Mouse (Mus musculus): ENCODE measurements at regions not wholly inside any gene's neighbourhood (a gene's known extent, or its start where the extent isn't known, plus 50 kb on each side); places are given as distances from the start of the nearest gene placed in this dataset.

- Histone ChIP-seq H3K9me3 (ENCODE audit: control insufficient read depth, low read length) (no peaks in the 10 kb centered on the region), H3K27ac (replicated peaks; ENCODE audit: low read depth, low read length) (no peak overlapping the region), H3K4me3 (replicated peaks; ENCODE audit: low read length) (no peak overlapping the region), H3K4me1 (ENCODE audit: control insufficient read depth, insufficient read depth, low read length) (peaks cover 15% of the 10 kb centered on the region), H3K27me3 (ENCODE audit: control insufficient read depth, insufficient read depth, low read length) (no peaks in the 10 kb centered on the region), H3K9ac (ENCODE audit: low read depth, low read length, severe bottlenecking) (no peak overlapping the region), H3K4me2 (replicated peaks; ENCODE audit: low read depth, low read length, severe bottlenecking) (no peak overlapping the region), H3K36me3 (ENCODE audit: control insufficient read depth, insufficient read depth, low read length) (no peaks in the 10 kb centered on the region)
- ATAC-seq (ENCODE audit: low FRiP score, low read depth) (no peak), DNase-seq (ENCODE audit: low spot score) (no peak)
- no peak for TF ChIP-seq POLR2A (IDR thresholded peaks at IDR 0.05; ENCODE audit: borderline replicate concordance, extremely low read depth, insufficient read depth, insufficient read length)
- WGBS = 70% methylated on average over 5 of the region's 5 CpGs
These were observed 162.7 kb upstream of the Zfp637 start for GRCm38 (mm10) chr6:117678276-117678675.

DNA sequence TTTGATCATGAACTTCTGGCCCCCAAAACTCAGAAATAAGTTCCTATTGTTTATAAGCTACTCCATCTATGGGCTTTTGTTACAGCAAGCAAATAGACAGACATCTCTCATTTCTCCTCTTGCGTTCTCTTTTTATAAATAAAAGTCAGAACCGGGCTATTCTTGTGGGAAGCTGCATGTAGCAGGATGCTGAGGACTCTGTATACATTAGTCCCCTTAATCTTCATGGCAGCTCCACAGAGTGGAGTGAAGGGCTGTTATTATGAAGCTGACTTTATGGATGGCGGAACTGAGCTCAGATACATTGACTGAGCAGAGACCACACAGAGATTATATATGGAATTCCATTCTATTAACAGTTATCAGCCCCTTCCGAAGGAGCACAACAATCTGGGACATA lies 162.1 kb upstream of the Zfp637 start:
- no peak for DNase-seq (ENCODE audit: low spot score)
- Histone ChIP-seq H3K4me3 (replicated peaks; ENCODE audit: low read length) (no peak overlapping the region), H3K27ac (replicated peaks; ENCODE audit: low read depth, low read length) (no peak overlapping the region), H3K9ac (ENCODE audit: low read depth, low read length, severe bottlenecking) (no peak overlapping the region), H3K4me1 (ENCODE audit: control insufficient read depth, insufficient read depth, low read length) (peaks cover 15% of the 10 kb centered on the region), H3K4me2 (replicated peaks; ENCODE audit: low read depth, low read length, severe bottlenecking) (no peak overlapping the region), H3K27me3 (ENCODE audit: control insufficient read depth, insufficient read depth, low read length) (no peaks in the 10 kb centered on the region), H3K9me3 (ENCODE audit: control insufficient read depth, low read length) (no peaks in the 10 kb centered on the region), H3K36me3 (ENCODE audit: control insufficient read depth, insufficient read depth, low read length) (no peaks in the 10 kb centered on the region)
- no peak for ATAC-seq (ENCODE audit: low FRiP score, low read depth)
- 79% methylated on average over 4 of the region's 4 CpGs for WGBS
- no peak for TF ChIP-seq POLR2A (IDR thresholded peaks at IDR 0.05; ENCODE audit: borderline replicate concordance, extremely low read depth, insufficient read depth, insufficient read length)

GRCm38 (mm10) chr6:117686212-117686611 lies 154.8 kb upstream of the Zfp637 start:
- DNase-seq (ENCODE audit: low spot score) = no peak
- no peaks in the 10 kb centered on the region for H3K27me3 ChIP-seq (ENCODE audit: control insufficient read depth, insufficient read depth, low read length)
- TF ChIP-seq POLR2A (IDR thresholded peaks at IDR 0.05; ENCODE audit: borderline replicate concordance, extremely low read depth, insufficient read depth, insufficient read length) = no peak
- no peak for ATAC-seq (ENCODE audit: low FRiP score, low read depth)
- no peak overlapping the region for H3K4me2 ChIP-seq (replicated peaks; ENCODE audit: low read depth, low read length, severe bottlenecking)
- 78% methylated on average over 9 of the region's 9 CpGs for WGBS
- no peak overlapping the region for H3K27ac ChIP-seq (replicated peaks; ENCODE audit: low read depth, low read length)
- H3K9me3 ChIP-seq (ENCODE audit: control insufficient read depth, low read length) = no peaks in the 10 kb centered on the region
- H3K36me3 ChIP-seq (ENCODE audit: control insufficient read depth, insufficient read depth, low read length) = no peaks in the 10 kb centered on the region
- no peaks in the 10 kb centered on the region for H3K4me1 ChIP-seq (ENCODE audit: control insufficient read depth, insufficient read depth, low read length)
- no peak overlapping the region for H3K9ac ChIP-seq (ENCODE audit: low read depth, low read length, severe bottlenecking)
- H3K4me3 ChIP-seq (replicated peaks; ENCODE audit: low read length) = no peak overlapping the region

- TF ChIP-seq POLR2A (IDR thresholded peaks at IDR 0.05; ENCODE audit: borderline replicate concordance, extremely low read depth, insufficient read depth, insufficient read length) = no peak
- WGBS = 72% methylated on average over 2 of the region's 2 CpGs
These were observed 153.9 kb upstream of the Zfp637 start for GRCm38 (mm10) chr6:117687045-117687444.

DNA sequence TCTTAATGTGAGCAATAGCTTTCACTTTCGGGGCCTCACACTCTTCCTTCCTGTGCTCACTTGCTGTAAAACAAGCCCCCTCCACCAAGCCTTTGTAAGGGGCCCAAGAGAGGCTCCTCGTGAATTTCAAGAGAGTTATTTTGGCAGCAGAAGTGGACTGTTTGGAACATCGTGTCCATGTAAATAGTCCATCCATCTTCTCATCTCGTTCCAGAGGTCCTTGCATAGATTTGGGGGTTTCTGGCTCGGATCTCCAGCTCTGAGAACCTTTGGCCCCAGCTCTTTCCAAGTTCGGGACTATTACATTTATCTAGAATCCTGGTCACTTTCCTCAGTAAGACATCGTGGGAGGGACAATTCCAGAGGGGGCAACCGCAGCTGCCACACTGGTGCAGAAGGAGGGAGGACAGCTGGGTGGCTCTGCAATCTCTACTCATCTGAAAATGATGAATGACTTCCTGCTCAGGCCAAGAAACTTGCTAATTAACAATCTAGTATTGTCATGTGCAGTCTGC lies 152.3 kb upstream of the Zfp637 start:
- no peak for ATAC-seq (ENCODE audit: low FRiP score, low read depth)
- H3K27ac ChIP-seq (replicated peaks; ENCODE audit: low read depth, low read length) = no peak overlapping the region
- no peaks in the 10 kb centered on the region for H3K9me3 ChIP-seq (ENCODE audit: control insufficient read depth, low read length)
- no peak overlapping the region for H3K4me2 ChIP-seq (replicated peaks; ENCODE audit: low read depth, low read length, severe bottlenecking)
- TF ChIP-seq POLR2A (IDR thresholded peaks at IDR 0.05; ENCODE audit: borderline replicate concordance, extremely low read depth, insufficient read depth, insufficient read length) = no peak
- no peaks in the 10 kb centered on the region for H3K36me3 ChIP-seq (ENCODE audit: control insufficient read depth, insufficient read depth, low read length)
- no peaks in the 10 kb centered on the region for H3K27me3 ChIP-seq (ENCODE audit: control insufficient read depth, insufficient read depth, low read length)
- WGBS = 69% methylated on average over 8 of the region's 8 CpGs
- no peak for DNase-seq (ENCODE audit: low spot score)
- no peak overlapping the region for H3K4me3 ChIP-seq (replicated peaks; ENCODE audit: low read length)
- H3K9ac ChIP-seq (ENCODE audit: low read depth, low read length, severe bottlenecking) = no peak overlapping the region
- H3K4me1 ChIP-seq (ENCODE audit: control insufficient read depth, insufficient read depth, low read length) = no peaks in the 10 kb centered on the region

More at GRCm38 (mm10) chr6:117687045-117687444, 153.9 kb upstream of the Zfp637 start:
- DNase-seq (ENCODE audit: low spot score) (no peak), ATAC-seq (ENCODE audit: low FRiP score, low read depth) (no peak)
- Histone ChIP-seq H3K4me2 (replicated peaks; ENCODE audit: low read depth, low read length, severe bottlenecking) (no peak overlapping the region), H3K9me3 (ENCODE audit: control insufficient read depth, low read length) (no peaks in the 10 kb centered on the region), H3K4me3 (replicated peaks; ENCODE audit: low read length) (no peak overlapping the region), H3K36me3 (ENCODE audit: control insufficient read depth, insufficient read depth, low read length) (no peaks in the 10 kb centered on the region), H3K27ac (replicated peaks; ENCODE audit: low read depth, low read length) (no peak overlapping the region), H3K9ac (ENCODE audit: low read depth, low read length, severe bottlenecking) (no peak overlapping the region), H3K27me3 (ENCODE audit: control insufficient read depth, insufficient read depth, low read length) (no peaks in the 10 kb centered on the region), H3K4me1 (ENCODE audit: control insufficient read depth, insufficient read depth, low read length) (no peaks in the 10 kb centered on the region)

GRCm38 (mm10) chr6:117700286-117700685 lies 140.7 kb upstream of the Zfp637 start:
- Histone ChIP-seq H3K9me3 (ENCODE audit: control insufficient read depth, low read length) (no peaks in the 10 kb centered on the region), H3K27ac (replicated peaks; ENCODE audit: low read depth, low read length) (no peak overlapping the region), H3K4me3 (replicated peaks; ENCODE audit: low read length) (no peak overlapping the region), H3K4me1 (ENCODE audit: control insufficient read depth, insufficient read depth, low read length) (0 out of 2 replicates have a peak, but pooled peaks cover 4% of the 10 kb centered on the region), H3K27me3 (ENCODE audit: control insufficient read depth, insufficient read depth, low read length) (no peaks in the 10 kb centered on the region), H3K9ac (ENCODE audit: low read depth, low read length, severe bottlenecking) (no peak overlapping the region), H3K36me3 (ENCODE audit: control insufficient read depth, insufficient read depth, low read length) (no peaks in the 10 kb centered on the region), H3K4me2 (replicated peaks; ENCODE audit: low read depth, low read length, severe bottlenecking) (no peak overlapping the region)
- ATAC-seq (ENCODE audit: low FRiP score, low read depth) (no peak), DNase-seq (ENCODE audit: low spot score) (no peak)
- no peak for TF ChIP-seq POLR2A (IDR thresholded peaks at IDR 0.05; ENCODE audit: borderline replicate concordance, extremely low read depth, insufficient read depth, insufficient read length)
- WGBS = 83% methylated on average over 5 of the region's 5 CpGs

Measured in limb, embryonic 14.5 days (tissue).